Mouse (Mus musculus): ENCODE data around the gene Il22. TPM values are rescaled to one million over a fixed set of nuclear protein-coding genes. Genes with fewer than 3 reads are reported as not detected.
"Not testable (repeated sequence)": the region's sequence is repeated elsewhere in the genome, so short reads cannot be mapped to it uniquely, and the experiment has no call there.

Il22 gene
- not detected in 2 replicates for polyA plus RNA-seq (2015; fragmentation: Nextera tagmentation; extraction: Ambion mirVana)

DNA sequence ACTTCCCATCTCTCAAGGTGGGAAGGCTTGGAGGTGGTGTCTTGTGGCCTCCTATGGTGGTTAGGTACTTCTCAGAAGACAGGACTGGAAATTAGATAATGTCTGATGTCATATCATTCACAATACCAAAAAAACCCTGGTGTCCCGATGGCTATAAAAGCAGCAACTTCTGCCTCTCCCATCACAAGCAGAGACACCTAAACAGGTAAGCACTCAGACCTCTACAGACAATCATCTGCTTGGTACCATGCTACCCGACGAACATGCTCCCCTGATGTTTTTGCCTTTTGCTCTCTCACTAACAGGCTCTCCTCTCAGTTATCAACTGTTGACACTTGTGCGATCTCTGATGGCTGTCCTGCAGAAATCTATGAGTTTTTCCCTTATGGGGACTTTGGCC lies at the start of gene Il22:
Gene Il22 (plus strand): TSS at position 301 of the 400 bp plus-strand sequence.
- no peaks in the 10 kb centered on the region for H3K27me3 ChIP-seq
- H3K9ac ChIP-seq, result no peak within 1 kb of the TSS
- H3K36me3 ChIP-seq, result no peaks in the 10 kb centered on the region
- no peaks in the 10 kb centered on the region for H3K9me3 ChIP-seq
- no peak for ATAC-seq (ENCODE audit: borderline replicate concordance, extremely low read depth, low FRiP score, low TSS enrichment)
- no peak within 1 kb of the TSS for H3K4me3 ChIP-seq
- WGBS, result 81% methylated on average over 4 of the region's 4 CpGs
- H3K4me2 ChIP-seq, result no peak within 1 kb of the TSS
- no peaks in the 10 kb centered on the region for H3K4me1 ChIP-seq
- no peak within 1 kb of the TSS for H3K27ac ChIP-seq

- Histone ChIP-seq H3K36me3 (peaks cover 41% of the 10 kb centered on the region), H3K4me1 (no peaks in the 10 kb centered on the region), H3K4me3 (no peak overlapping the region), H3K9me3 (no peaks in the 10 kb centered on the region), H3K27me3 (no peaks in the 10 kb centered on the region), H3K9ac (no peak overlapping the region), H3K4me2 (no peak overlapping the region), H3K27ac (no peak overlapping the region)
- ATAC-seq (ENCODE audit: borderline replicate concordance, extremely low read depth, low FRiP score, low TSS enrichment), result no peak
These were observed 48.8 kb upstream of the Il22 start for GRCm38 (mm10) chr10:118155932-118156331.

DNA sequence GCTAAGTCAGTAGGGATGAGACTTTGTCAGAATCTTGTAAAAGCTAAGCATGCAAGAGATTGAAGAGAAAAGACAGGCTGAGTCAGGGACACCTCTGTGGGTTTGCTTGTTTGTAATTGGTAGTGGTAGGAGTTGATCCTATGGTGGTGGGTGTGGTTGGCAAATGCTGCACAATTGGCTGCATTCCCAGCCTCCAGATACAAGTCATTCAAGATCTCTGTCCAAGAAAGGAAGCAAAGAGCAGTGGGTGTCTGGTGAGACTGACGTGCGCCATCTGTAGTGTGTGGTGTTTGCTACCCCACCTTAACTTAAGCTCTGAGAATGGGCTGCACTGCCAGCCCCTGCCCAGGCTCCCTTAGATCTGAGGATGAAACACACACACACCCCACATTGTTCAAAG lies 43.6 kb upstream of the Il22 start:
- no peaks in the 10 kb centered on the region for H3K9me3 ChIP-seq
- H3K9ac ChIP-seq, result no peak overlapping the region
- peak; percentile 82; the same call in 1 of the 2 replicates for ATAC-seq (ENCODE audit: borderline replicate concordance, extremely low read depth, low FRiP score, low TSS enrichment)
- 69% methylated on average over 2 of the region's 2 CpGs for WGBS
- no peak overlapping the region for H3K4me3 ChIP-seq
- peaks cover 35% of the 10 kb centered on the region for H3K36me3 ChIP-seq
- H3K27ac ChIP-seq, result no peak overlapping the region
- H3K27me3 ChIP-seq, result no peaks in the 10 kb centered on the region
- no peak overlapping the region for H3K4me2 ChIP-seq
- no peaks in the 10 kb centered on the region for H3K4me1 ChIP-seq

DNA sequence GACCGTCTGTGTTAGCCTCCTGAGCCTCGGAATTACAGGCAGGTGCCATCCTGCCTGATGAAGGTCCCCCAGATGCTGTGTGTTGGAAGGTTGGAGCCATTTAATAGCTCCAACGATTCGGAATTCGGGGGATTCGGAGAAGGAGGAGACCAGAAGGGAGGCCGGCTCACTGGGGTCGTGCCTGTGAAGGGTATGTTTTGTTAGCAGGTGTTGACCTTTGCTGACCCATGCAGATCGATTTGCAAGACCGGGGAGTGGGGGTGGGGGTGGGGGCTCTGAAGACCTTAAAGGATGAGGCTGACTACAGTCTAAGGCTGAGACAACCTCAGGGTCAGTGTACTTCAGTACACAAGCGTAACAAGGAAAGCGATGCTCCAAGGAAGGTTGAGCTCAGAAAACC lies 35.5 kb upstream of the Il22 start:
- Histone ChIP-seq H3K4me2 (no peak overlapping the region), H3K27ac (no peak overlapping the region), H3K9me3 (no peaks in the 10 kb centered on the region), H3K9ac (no peak overlapping the region), H3K4me3 (no peak overlapping the region), H3K36me3 (peaks cover 15% of the 10 kb centered on the region; the same call in 1 of the 2 replicates), H3K4me1 (no peaks in the 10 kb centered on the region), H3K27me3 (no peaks in the 10 kb centered on the region)
- no peak for ATAC-seq (ENCODE audit: borderline replicate concordance, extremely low read depth, low FRiP score, low TSS enrichment)
- 68% methylated on average over 12 of the region's 12 CpGs for WGBS

- no peak for ATAC-seq (ENCODE audit: borderline replicate concordance, extremely low read depth, low FRiP score, low TSS enrichment)
- H3K4me3 ChIP-seq, result no peak overlapping the region
- 74% methylated on average over 8 of the region's 8 CpGs for WGBS
These were observed 32.3 kb upstream of the Il22 start for GRCm38 (mm10) chr10:118172416-118172815.

DNA sequence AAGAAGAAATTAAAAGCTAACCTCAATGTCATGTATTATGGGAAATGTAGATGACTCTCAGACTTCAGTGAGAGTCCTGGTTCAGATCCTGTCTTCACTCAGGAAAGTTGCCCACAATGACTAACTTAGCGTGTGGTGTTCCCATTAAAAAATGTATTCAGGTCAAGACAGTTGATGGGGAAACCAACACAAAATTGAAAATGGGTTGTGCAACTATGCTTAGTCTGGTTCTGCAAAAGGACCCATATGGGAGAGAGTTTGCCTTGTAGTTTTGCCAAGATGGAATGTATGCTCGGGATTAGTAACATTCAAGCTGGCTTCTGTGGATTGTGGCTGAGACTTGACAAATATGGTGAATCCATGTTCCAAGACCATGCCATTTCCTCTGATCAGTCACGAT lies 31.9 kb upstream of the Il22 start:
- no peak overlapping the region for H3K4me2 ChIP-seq
- ATAC-seq (ENCODE audit: borderline replicate concordance, extremely low read depth, low FRiP score, low TSS enrichment), result no peak
- H3K27ac ChIP-seq, result no peak overlapping the region
- H3K4me3 ChIP-seq, result no peak overlapping the region
- 91% methylated on average over 3 of the region's 3 CpGs for WGBS
- H3K4me1 ChIP-seq, result no peaks in the 10 kb centered on the region
- H3K27me3 ChIP-seq, result no peaks in the 10 kb centered on the region
- H3K9ac ChIP-seq, result no peak overlapping the region
- H3K36me3 ChIP-seq, result peaks cover 5% of the 10 kb centered on the region; the same call in 1 of the 2 replicates
- no peaks in the 10 kb centered on the region for H3K9me3 ChIP-seq

More at GRCm38 (mm10) chr10:118172416-118172815, 32.3 kb upstream of the Il22 start:
- Histone ChIP-seq H3K9me3 (no peaks in the 10 kb centered on the region), H3K4me2 (no peak overlapping the region), H3K27me3 (no peaks in the 10 kb centered on the region), H3K4me1 (no peaks in the 10 kb centered on the region), H3K9ac (no peak overlapping the region), H3K27ac (no peak overlapping the region), H3K36me3 (peaks cover 5% of the 10 kb centered on the region; the same call in 1 of the 2 replicates)

DNA sequence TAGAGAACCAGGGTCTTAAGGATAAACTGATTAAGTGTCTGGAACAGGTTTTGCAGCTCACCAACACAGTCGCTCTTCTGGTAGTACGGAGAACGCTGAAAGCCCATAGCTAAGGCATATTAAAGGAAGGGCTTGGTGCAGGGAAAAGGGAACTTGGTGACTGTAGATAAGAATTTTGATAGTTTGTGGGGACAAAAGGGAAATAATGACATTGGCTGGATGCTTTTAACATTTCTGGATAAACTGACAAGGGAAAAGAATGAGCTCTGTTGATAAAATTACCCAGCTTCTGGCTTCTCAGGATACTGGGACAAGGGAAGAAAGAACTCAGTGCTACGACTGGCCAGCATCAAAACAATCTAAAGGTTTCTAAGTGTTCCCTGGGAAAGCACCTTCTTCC lies 29.2 kb upstream of the Il22 start:
- not testable (repeated sequence) for H3K9me3 ChIP-seq; H3K4me3 ChIP-seq; H3K36me3 ChIP-seq; H3K4me1 ChIP-seq; H3K9ac ChIP-seq; ATAC-seq (ENCODE audit: borderline replicate concordance, extremely low read depth, low FRiP score, low TSS enrichment); H3K27me3 ChIP-seq; H3K27ac ChIP-seq; H3K4me2 ChIP-seq
- WGBS, result 80% methylated on average over 4 of the region's 4 CpGs

DNA sequence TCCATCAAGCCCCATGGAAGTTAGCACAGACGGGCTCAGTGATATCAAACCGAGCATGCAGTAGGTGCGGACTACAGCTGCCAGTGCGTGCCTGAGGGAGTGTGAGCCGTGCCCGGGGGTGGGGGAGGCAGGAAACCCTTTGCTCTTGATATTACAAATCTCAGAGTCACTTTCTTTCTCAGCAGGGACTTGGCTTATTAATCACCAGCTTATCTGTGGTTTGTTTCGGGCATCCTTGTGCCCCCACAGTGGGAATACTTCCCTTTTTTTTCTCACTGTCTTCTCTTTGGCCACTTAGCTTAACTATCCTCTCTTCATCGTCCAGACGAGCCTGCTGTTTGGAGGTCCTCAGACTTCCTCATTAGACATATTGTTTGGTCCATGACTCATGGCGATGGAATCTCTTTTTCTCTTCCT lies 26.0 kb upstream of the Il22 start:
- Histone ChIP-seq H3K27ac (no peak overlapping the region), H3K36me3 (no peaks in the 10 kb centered on the region), H3K9me3 (no peaks in the 10 kb centered on the region), H3K9ac (no peak overlapping the region), H3K4me2 (no peak overlapping the region), H3K4me3 (no peak overlapping the region), H3K4me1 (no peaks in the 10 kb centered on the region), H3K27me3 (no peaks in the 10 kb centered on the region)
- no peak for ATAC-seq (ENCODE audit: borderline replicate concordance, extremely low read depth, low FRiP score, low TSS enrichment)
- WGBS, result 69% methylated on average over 10 of the region's 10 CpGs

DNA sequence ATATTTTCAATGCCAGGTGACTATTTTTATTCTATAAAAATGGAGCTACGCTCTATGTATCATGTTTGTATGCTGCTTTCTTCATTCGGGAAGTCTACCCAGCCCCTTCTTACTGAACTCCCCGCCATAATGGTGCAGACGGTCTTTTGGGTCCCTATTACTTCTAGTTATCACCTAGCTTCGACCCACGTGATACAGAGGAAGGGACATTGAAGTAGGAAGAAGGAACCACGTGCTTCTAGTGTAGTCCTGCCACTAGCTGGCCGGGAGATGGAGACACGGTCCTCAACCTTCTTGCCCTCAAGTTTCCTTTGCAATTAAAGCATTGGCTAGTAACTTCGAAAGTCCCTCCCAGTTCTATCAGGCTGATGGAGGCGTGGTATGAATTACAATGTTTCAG lies 25.5 kb upstream of the Il22 start:
- Histone ChIP-seq H3K4me2 (no peak overlapping the region), H3K9me3 (no peaks in the 10 kb centered on the region), H3K27ac (no peak overlapping the region), H3K4me1 (no peaks in the 10 kb centered on the region), H3K9ac (no peak overlapping the region), H3K4me3 (no peak overlapping the region), H3K36me3 (no peaks in the 10 kb centered on the region), H3K27me3 (no peaks in the 10 kb centered on the region)
- ATAC-seq (ENCODE audit: borderline replicate concordance, extremely low read depth, low FRiP score, low TSS enrichment), result no peak
- WGBS, result 89% methylated on average over 11 of the region's 11 CpGs

DNA sequence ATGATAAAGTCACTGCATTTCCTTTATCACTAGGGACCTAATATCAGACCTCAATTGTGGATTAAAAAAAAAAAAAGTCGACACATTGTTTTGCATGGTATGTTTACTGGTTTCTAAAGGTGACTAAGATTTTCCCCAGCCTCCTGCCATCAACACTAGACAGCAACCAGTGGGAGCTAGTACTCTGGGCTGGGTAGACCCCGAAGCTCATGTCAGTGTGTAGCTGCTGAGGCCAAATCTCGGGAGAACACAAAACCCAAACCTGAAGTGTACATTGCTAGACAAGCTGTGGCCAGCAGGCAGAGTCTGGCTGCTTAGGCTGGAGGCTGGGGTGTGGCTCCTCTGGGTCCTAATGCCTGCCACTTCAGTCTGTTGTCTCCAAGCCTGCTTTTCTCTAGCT lies 9.6 kb upstream of the Il22 start:
- not testable (repeated sequence) for H3K4me1 ChIP-seq, H3K9me3 ChIP-seq, H3K9ac ChIP-seq, H3K27me3 ChIP-seq, H3K27ac ChIP-seq, H3K4me3 ChIP-seq, H3K36me3 ChIP-seq, H3K4me2 ChIP-seq
- 21% methylated on average over 3 of the region's 3 CpGs for WGBS
- ATAC-seq (ENCODE audit: borderline replicate concordance, extremely low read depth, low FRiP score, low TSS enrichment), result 0 out of 2 replicates have a peak, but pooled peaks have one; percentile 27

DNA sequence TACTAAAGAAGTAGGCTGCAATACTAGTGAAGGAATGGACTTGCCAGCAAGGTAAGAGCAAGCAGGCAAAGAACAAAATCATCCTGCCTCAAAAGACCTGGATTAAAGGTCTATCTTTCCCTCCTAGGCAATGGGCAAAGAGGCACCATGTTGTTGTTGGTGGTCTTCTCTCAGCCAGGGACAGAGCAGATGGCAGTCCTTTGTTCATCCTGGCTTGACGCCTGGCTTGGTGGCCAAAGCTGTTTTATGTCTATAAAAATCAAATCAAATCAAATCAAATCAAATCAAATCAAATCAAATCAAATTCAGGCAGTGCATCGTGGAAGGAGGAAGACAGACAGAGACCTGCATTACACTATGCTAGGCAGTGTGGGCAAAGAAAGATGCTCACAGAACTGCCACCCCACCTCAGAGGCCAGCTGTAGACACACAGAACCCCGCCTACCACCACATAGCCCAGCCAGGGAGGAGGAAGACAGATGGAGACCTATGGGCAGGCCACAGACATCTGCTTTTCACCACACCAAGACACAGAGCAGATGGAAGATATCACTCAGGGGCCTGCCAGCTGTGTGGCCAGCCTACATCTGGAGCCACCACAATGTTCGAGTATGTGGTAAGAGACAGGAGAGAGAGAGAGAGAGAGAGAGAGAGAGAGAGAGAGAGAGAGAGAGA lies 11.1 kb downstream of the Il22 start:
- not testable (repeated sequence) for H3K4me2 ChIP-seq; H3K4me1 ChIP-seq; H3K27ac ChIP-seq; H3K36me3 ChIP-seq; ATAC-seq (ENCODE audit: borderline replicate concordance, extremely low read depth, low FRiP score, low TSS enrichment); H3K9me3 ChIP-seq; H3K27me3 ChIP-seq; H3K9ac ChIP-seq; H3K4me3 ChIP-seq
- 77% methylated on average over 2 of the region's 4 CpGs for WGBS

GRCm38 (mm10) chr10:118227629-118228028 lies 22.9 kb downstream of the Il22 start:
- not testable (repeated sequence) for H3K9ac ChIP-seq; H3K27me3 ChIP-seq; ATAC-seq (ENCODE audit: borderline replicate concordance, extremely low read depth, low FRiP score, low TSS enrichment); H3K27ac ChIP-seq; H3K9me3 ChIP-seq; H3K4me2 ChIP-seq; H3K36me3 ChIP-seq; H3K4me1 ChIP-seq; H3K4me3 ChIP-seq
- no CpG with 5 or more reads among the region's 2 CpGs for WGBS

- H3K4me1 ChIP-seq, H3K9me3 ChIP-seq, H3K27ac ChIP-seq, H3K9ac ChIP-seq, H3K4me3 ChIP-seq, H3K4me2 ChIP-seq, H3K27me3 ChIP-seq, H3K36me3 ChIP-seq: not testable (repeated sequence)
- WGBS, result 60% methylated on average over 2 of the region's 5 CpGs
- peak; percentile 57; the same call in 1 of the 2 replicates for ATAC-seq (ENCODE audit: borderline replicate concordance, extremely low read depth, low FRiP score, low TSS enrichment)
These were observed 27.9 kb downstream of the Il22 start for GRCm38 (mm10) chr10:118232607-118233006.

All from lung, embryonic 15.5 days (tissue).